Mouse (Mus musculus): ENCODE measurements at regions not wholly inside any gene's neighbourhood (a gene's known extent, or its start where the extent isn't known, plus 50 kb on each side); places are given as distances from the start of the nearest gene placed in this dataset.

DNA sequence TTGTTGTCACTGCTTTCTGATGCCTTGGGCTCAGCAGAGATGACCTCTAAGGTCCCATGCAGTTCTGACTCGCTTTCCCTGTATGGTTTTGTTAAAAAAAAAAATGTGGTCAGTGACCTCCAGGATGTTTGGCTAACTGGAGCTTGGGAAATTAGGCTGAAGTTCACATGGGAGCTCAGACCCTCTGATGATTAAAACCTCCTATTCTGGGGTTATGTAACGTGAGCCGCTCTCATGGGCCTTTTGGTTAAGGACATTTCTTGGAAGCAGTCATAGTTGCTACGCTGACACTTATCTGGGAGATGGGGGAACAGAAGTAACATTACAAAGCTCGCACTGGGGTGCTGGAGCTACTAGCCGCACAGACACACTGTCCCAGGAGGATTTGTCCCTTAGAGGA lies 274.9 kb downstream of the Foxo1 start:
- no peak for DNase-seq (ENCODE audit: low spot score in 2 of 2)

- DNase-seq (ENCODE audit: low spot score in 2 of 2) = no peak
Observed at GRCm38 (mm10) chr3:52540862-52541380, 272.8 kb downstream of the Foxo1 start.

DNA sequence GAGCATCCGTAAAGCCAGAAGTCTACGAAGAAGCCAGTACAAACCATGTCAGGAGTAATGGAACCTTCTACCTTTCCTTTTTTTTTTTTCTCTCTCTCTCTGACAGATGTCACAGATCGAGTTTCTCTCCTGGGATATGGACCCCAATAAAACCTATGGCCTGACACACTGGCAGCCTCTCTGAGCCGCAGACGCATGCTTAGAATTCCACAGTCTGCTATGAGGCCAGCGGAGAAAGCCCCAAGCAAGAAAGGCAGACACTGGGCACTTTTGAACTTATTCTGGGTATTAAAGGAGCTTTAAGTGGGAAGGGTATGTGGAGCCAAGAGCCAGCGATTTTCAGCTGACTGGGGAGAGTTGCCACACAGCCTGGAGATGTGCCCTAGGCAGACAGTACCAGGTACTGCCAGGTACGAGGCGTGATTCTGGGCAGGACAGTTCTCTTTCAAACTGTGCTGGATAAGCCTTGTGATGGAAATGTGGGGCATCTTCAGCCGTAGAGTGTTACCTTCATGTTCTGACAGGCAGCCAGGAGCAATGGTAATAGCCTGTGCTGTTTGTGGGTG lies 271.8 kb downstream of the Foxo1 start:
- no peak for DNase-seq (ENCODE audit: low spot score in 2 of 2)

GRCm38 (mm10) chr3:52538306-52538705 lies 270.2 kb downstream of the Foxo1 start:
- DNase-seq (ENCODE audit: low spot score in 2 of 2) = no peak

GRCm38 (mm10) chr3:52537362-52537911 lies 269.3 kb downstream of the Foxo1 start:
- no peak for DNase-seq (ENCODE audit: low spot score in 2 of 2)

- DNase-seq (ENCODE audit: low spot score in 2 of 2) = no peak
Observed at GRCm38 (mm10) chr3:52535411-52536021, 267.4 kb downstream of the Foxo1 start.

DNA sequence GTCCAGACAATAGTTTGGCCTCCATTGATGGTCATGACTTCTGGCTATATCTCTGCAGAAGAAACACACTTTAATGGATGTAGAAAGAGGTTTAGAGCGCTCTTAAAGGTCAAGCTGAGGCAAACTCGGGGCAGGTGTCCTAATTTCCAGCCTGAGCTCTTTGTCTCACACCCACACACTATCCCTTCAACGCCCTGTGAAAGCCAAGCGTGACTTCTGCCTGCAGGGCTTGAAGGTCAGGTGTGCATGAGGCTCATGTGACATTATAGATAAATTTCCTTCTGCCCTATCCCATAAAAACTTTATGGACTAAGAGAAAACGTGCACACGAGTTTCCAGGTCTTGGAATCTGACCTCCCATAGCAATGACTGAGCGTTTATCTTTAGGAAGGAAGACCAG lies 266.0 kb downstream of the Foxo1 start:
- DNase-seq (ENCODE audit: low spot score in 2 of 2) = no peak

GRCm38 (mm10) chr3:52531686-52532351 lies 263.7 kb downstream of the Foxo1 start:
- no peak for DNase-seq (ENCODE audit: low spot score in 2 of 2)

- no peak for DNase-seq (ENCODE audit: low spot score in 2 of 2)
Observed at GRCm38 (mm10) chr3:52530406-52530970, 262.4 kb downstream of the Foxo1 start.

DNA sequence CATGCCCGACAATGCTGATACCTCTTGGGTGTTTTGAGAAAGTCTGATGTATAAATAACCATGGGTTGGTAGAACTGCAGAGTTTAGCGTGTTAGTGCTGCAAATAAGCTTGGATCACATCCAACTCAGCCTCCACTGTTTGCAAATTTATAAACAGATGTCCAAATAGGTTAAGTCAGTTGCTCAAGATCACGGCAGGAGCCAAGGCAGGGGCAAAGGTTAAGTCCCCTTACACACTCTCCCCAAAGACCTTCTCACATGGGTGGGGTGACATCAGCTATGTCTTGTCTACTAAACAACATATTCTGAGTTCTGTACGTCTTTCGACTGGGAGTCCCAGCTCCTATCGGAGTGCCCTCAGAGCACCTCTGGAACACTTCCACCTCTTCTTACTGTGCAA lies 261.0 kb downstream of the Foxo1 start:
- no peak for DNase-seq (ENCODE audit: low spot score in 2 of 2)

- DNase-seq (ENCODE audit: low spot score in 2 of 2) = no peak
Observed at GRCm38 (mm10) chr3:52528521-52528920, 260.4 kb downstream of the Foxo1 start.

GRCm38 (mm10) chr3:52527781-52528180 lies 259.6 kb downstream of the Foxo1 start:
- no peak for DNase-seq (ENCODE audit: low spot score in 2 of 2)

GRCm38 (mm10) chr3:52527010-52527754 lies 259.0 kb downstream of the Foxo1 start:
- DNase-seq (ENCODE audit: low spot score in 2 of 2) = no peak

DNA sequence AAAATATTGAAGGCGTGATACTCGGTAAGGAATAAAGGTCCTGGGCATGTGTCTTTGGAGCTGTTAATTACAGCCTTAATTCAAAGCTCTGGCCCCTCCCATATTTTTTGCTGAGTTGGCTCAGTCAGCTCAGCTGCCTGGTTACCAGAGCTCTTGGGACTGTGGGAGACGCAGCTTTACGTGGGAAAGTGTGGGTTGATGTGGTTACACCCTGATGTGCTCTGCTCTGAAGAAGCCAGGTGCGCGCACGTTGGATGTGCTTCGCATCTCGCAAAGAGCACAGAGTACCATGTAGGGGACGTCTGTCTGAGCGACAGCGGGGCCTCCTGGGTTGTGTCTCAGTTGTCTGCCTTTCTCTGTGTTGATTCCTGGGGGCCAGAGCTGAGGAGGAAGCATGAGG lies 254.8 kb downstream of the Foxo1 start:
- DNase-seq (ENCODE audit: low spot score in 2 of 2) = no peak

DNA sequence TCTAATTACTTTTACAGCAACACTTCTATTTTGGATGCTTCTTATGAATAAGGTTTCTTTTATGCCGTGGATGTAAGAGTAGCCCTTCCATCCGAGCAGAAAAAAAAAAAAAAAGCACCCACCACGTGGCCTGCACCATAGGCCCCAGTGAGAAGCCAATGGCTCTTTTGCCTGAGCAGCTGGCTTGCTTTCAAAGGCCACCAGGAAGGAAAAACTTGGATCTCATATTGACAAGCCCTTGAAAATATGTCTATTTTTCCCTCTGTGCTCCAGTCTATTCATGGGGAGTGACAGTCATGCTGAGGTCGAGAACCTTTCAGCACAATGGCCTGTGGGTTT lies 252.4 kb downstream of the Foxo1 start:
- no peak for DNase-seq (ENCODE audit: low spot score in 2 of 2)

- no peak for DNase-seq (ENCODE audit: low spot score in 2 of 2)
Observed at GRCm38 (mm10) chr3:52519910-52520608, 251.9 kb downstream of the Foxo1 start.

GRCm38 (mm10) chr3:52517808-52518207 lies 249.7 kb downstream of the Foxo1 start:
- DNase-seq (ENCODE audit: low spot score in 2 of 2) = no peak

DNA sequence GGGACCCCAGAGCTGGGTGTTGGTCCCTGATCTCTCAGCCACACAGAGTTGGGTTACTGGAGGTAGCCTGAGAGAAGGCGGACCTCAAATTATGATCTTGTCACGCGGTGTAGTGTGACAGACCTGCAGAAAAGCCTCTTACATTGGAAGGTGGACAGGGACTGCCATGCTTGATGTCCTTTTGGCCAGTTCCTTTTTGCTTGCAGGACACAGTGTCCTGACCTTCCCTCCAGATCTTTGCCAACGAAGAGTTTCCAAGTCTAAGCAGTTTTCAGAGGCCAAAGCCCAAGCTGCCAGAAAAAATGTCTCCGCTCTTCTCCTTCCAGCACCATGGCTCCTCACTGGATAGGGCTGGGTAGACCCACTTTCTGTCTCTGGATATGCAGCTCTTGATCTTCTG lies 248.6 kb downstream of the Foxo1 start:
- no peak for DNase-seq (ENCODE audit: low spot score in 2 of 2)

GRCm38 (mm10) chr3:52512761-52513160 lies 244.6 kb downstream of the Foxo1 start:
- DNase-seq (ENCODE audit: low spot score in 2 of 2) = no peak

- no peak for DNase-seq (ENCODE audit: low spot score in 2 of 2)
Observed at GRCm38 (mm10) chr3:52511549-52511948, 243.4 kb downstream of the Foxo1 start.

- DNase-seq (ENCODE audit: low spot score in 2 of 2) = no peak
Observed at GRCm38 (mm10) chr3:52510831-52511230, 242.7 kb downstream of the Foxo1 start.
